In genomic region chr2:152344361-152344760, GRCm38 (mm10) we compare ENCODE assay signal across 9 mouse cellular contexts. TPM values are rescaled to one million over a fixed set of nuclear protein-coding genes. Genes with fewer than 3 reads are reported as not detected.
A peak's percentile ranks its signal among the peaks of the same experiment; 100 is the strongest.
DNase-seq lines count a peak whose midpoint lies in the region; TF ChIP-seq lines count a peak whose summit lies in the region.
"Had no signal": no experiment of that assay in that cellular context is flagged by ENCODE, and none has a peak within 500 bp of the region (broad histone marks: within the 10 kb centered on the region; RNA-seq: fewer than 3 reads in every experiment).

No protein-coding gene starts in this region.

- H3K4me1 ChIP-seq in embryonic fibroblast, embryonic 13.5 days (ENCODE audit: control insufficient read depth, insufficient read depth, low read length), result peaks cover 6% of the 10 kb centered on the region; the same call in 1 of the 2 replicates

- DNase-seq in heart, adult 18-20 months, result peak; percentile 60 to 62
- no peak for DNase-seq in heart, postnatal 4 days
- DNase-seq in induced T-regulatory cell, adult 2 months (ENCODE audit: low read depth), result peak; percentile 62
- DNase-seq in lung, postnatal 36 days, result peak; percentile 62
- peak; percentile 49 for DNase-seq in thymus, postnatal 4 days
- no peak for DNase-seq in gastrocnemius, postnatal 10 days
- no peak for DNase-seq in adrenal gland, postnatal 36 days

- no peak for TF ChIP-seq CTCF in embryonic fibroblast, embryonic 13.5 days (IDR thresholded peaks at IDR 0.05; ENCODE audit: borderline replicate concordance, insufficient read depth, low read length)

- TF ChIP-seq POLR2A in embryonic fibroblast, embryonic 13.5 days (IDR thresholded peaks at IDR 0.05; ENCODE audit: low read depth, low read length), result peak; percentile 42; the same call in 1 of the 2 replicates

- peak overlapping the region; percentile 67 for H3K27ac ChIP-seq in embryonic fibroblast, embryonic 13.5 days (ENCODE audit: insufficient read depth, low read length)

- H3K4me3 ChIP-seq in embryonic fibroblast, embryonic 13.5 days (ENCODE audit: insufficient read depth, low read length), result peak overlapping the region; percentile 70; the same call in 1 of the 2 replicates

RNA-seq across cellular contexts. Expression of gene Trib3, which starts 0.5 kb away (rescaled TPM):
- total RNA-seq in heart, adult 18-20 months (2021), result 1 to 10 TPM; 2.8 to 3.8 TPM
- total RNA-seq in heart, postnatal 4 days (2021), result 1 to 10 TPM; 2.9 TPM
- polyA plus RNA-seq in embryonic fibroblast, embryonic 13.5 days (2011; ENCODE audit: insufficient read length, low read depth, missing spikeins), result 49.1 and 85.1 TPM in 2 replicates
- total RNA-seq in gastrocnemius, postnatal 10 days (2021), result 1 to 10 TPM; 1.3 to 1.5 TPM
- total RNA-seq in adrenal gland, postnatal 36 days (2021), result 10 to 100 TPM in 1 of 2 experiments, 1 to 10 TPM in 1; 4.6 to 19.9 TPM

RNA-seq across cellular contexts. Expression of gene Rbck1, which starts 11.9 kb away (rescaled TPM):
- 10 to 100 TPM; 45.8 to 46.9 TPM for total RNA-seq in heart, adult 18-20 months (2021)
- total RNA-seq in heart, postnatal 4 days (2021), result 10 to 100 TPM; 70.5 to 75.6 TPM
- 59.0 and 79.2 TPM in 2 replicates for polyA plus RNA-seq in embryonic fibroblast, embryonic 13.5 days (2011; ENCODE audit: insufficient read length, low read depth, missing spikeins)
- 10 to 100 TPM; 40.7 to 48.6 TPM for total RNA-seq in gastrocnemius, postnatal 10 days (2021)
- 10 to 100 TPM; 85.1 to 94.5 TPM for total RNA-seq in adrenal gland, postnatal 36 days (2021)

RNA-seq across cellular contexts. Expression of gene Nrsn2, which starts 32.1 kb away (rescaled TPM):
- not detected for total RNA-seq in heart, adult 18-20 months (2021)
- not detected for total RNA-seq in heart, postnatal 4 days (2021)
- polyA plus RNA-seq in embryonic fibroblast, embryonic 13.5 days (2011; ENCODE audit: insufficient read length, low read depth, missing spikeins), result not detected in 2 replicates
- under 1 TPM in 1 of 2 experiments, not detected in 1; 0.18 TPM for total RNA-seq in gastrocnemius, postnatal 10 days (2021)
- total RNA-seq in adrenal gland, postnatal 36 days (2021), result 1 to 10 TPM; 2.3 to 2.5 TPM
- polyA plus RNA-seq: Patski had no signal

RNA-seq across cellular contexts. Expression of gene Tbc1d20, which starts 50.7 kb away (rescaled TPM):
- total RNA-seq in heart, adult 18-20 months (2021), result 10 to 100 TPM; 40.2 to 48.8 TPM
- 10 to 100 TPM; 54.4 to 65.8 TPM for total RNA-seq in heart, postnatal 4 days (2021)
- 61.7 and 74.1 TPM in 2 replicates for polyA plus RNA-seq in embryonic fibroblast, embryonic 13.5 days (2011; ENCODE audit: insufficient read length, low read depth, missing spikeins)
- 10 to 100 TPM; 36.9 to 41.9 TPM for total RNA-seq in gastrocnemius, postnatal 10 days (2021)
- total RNA-seq in adrenal gland, postnatal 36 days (2021), result 100 to 1,000 TPM; 125 to 135 TPM

RNA-seq across cellular contexts. Expression of gene Sox12, which starts 53.5 kb away (rescaled TPM):
- total RNA-seq in heart, adult 18-20 months (2021), result 1 to 10 TPM; 5.7 to 5.8 TPM
- total RNA-seq in heart, postnatal 4 days (2021), result 10 to 100 TPM; 42.3 to 42.6 TPM
- polyA plus RNA-seq in embryonic fibroblast, embryonic 13.5 days (2011; ENCODE audit: insufficient read length, low read depth, missing spikeins), result 15.0 and 20.3 TPM in 2 replicates
- 1 to 10 TPM; 6.7 to 9.4 TPM for total RNA-seq in gastrocnemius, postnatal 10 days (2021)
- 10 to 100 TPM in 1 of 2 experiments, 1 to 10 TPM in 1; 8.3 to 12.9 TPM for total RNA-seq in adrenal gland, postnatal 36 days (2021)

Comparison
In these comparisons a context has a peak if more than half of its experiments do, and no peak if none do; other contexts are left out.
1. DNase-seq: peak in heart, adult 18-20 months (2 of 2), induced T-regulatory cell, adult 2 months (single experiment), lung, postnatal 36 days (single experiment) and thymus, postnatal 4 days (single experiment); none in heart, postnatal 4 days (single experiment), gastrocnemius, postnatal 10 days (single experiment) and adrenal gland, postnatal 36 days (0 of 2).